Mouse (Mus musculus) myocyte (in vitro differentiated cells): ENCODE results near the gene Acot12.

ENCODE experiments used
- CEBPB ChIP-seq: IDR thresholded peaks from 2 replicates; pipeline ENCODE4 v1.6.1; 2011; ENCODE audit warnings: mild to moderate bottlenecking, moderate library complexity; ENCODE audit not compliant: poor library complexity, insufficient read depth, severe bottlenecking
- E2F4 ChIP-seq: IDR thresholded peaks from one replicate; pipeline ENCODE4 v1.6.1; 2011; ENCODE audit warnings: mild to moderate bottlenecking, control low read depth, moderate library complexity; ENCODE audit not compliant: insufficient read depth
- MAX ChIP-seq: IDR thresholded peaks from one replicate; pipeline ENCODE4 v1.6.1; 2011; ENCODE audit warnings: low read depth, mild to moderate bottlenecking, control low read depth
- MYOD1 ChIP-seq, 3 experiments: IDR thresholded peaks; one replicate each; pipeline ENCODE4 v1.6.1; 2011; ENCODE audit warnings: control low read depth in 2 of 3, low read depth in 2 of 3, mild to moderate bottlenecking in 2 of 3, moderate library complexity in 1 of 3; ENCODE audit not compliant: insufficient read length in 2 of 3, control insufficient read depth in 1 of 3
- MYOG ChIP-seq, 3 experiments: IDR thresholded peaks; one replicate each; pipeline ENCODE4 v1.6.1; 2011; ENCODE audit warnings: control low read depth in 2 of 3, low read depth in 2 of 3, mild to moderate bottlenecking in 2 of 3; ENCODE audit not compliant: insufficient read length in 2 of 3, control insufficient read depth in 1 of 3, insufficient read depth in 1 of 3
- POLR2A ChIP-seq: IDR thresholded peaks from one replicate; pipeline ENCODE4 v1.6.1; 2011; ENCODE audit warnings: low read depth, mild to moderate bottlenecking, control low read depth, moderate library complexity; ENCODE audit not compliant: insufficient read length
- POLR2AphosphoS2 ChIP-seq: IDR thresholded peaks from one replicate; pipeline ENCODE4 v1.6.1; 2011; ENCODE audit warnings: low read depth, control low read depth; ENCODE audit not compliant: insufficient read length
- REST ChIP-seq: IDR thresholded peaks from one replicate; pipeline ENCODE4 v1.6.1; 2011; ENCODE audit warnings: mild to moderate bottlenecking, control low read depth, moderate library complexity; ENCODE audit not compliant: insufficient read depth, insufficient read length
- SRF ChIP-seq: IDR thresholded peaks from one replicate; pipeline ENCODE4 v1.6.1; 2011; ENCODE audit warnings: low read depth; ENCODE audit not compliant: control insufficient read depth, insufficient read length
- TCF12 ChIP-seq: IDR thresholded peaks from one replicate; pipeline ENCODE4 v1.6.1; 2011; ENCODE audit warnings: mild to moderate bottlenecking, control low read depth; ENCODE audit not compliant: poor library complexity, insufficient read depth, severe bottlenecking
- USF1 ChIP-seq: IDR thresholded peaks from one replicate; pipeline ENCODE4 v1.6.1; 2011; ENCODE audit warnings: low read depth, mild to moderate bottlenecking, control low read depth, moderate library complexity

DNA sequence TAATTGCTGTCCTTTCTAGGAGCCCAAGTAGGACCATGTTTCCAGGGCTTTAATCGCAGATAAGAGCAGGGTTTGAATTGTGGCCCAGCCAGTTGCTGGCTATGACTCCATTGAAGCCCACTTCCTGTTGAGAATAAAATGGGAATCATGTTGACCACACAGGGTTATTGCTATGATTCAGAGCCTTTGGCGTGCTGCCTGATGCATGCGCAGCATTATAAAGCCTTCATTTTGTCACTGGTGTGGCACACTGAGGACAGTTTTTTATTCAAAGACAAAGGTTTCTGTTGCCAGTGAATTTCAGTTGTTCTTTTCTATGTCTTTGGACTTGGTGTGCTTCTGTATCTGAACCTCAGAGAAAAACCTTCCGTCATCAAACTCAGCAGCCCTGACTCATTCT lies 14.9 kb downstream of the Acot12 start:
- TF ChIP-seq POLR2A (no peak), MYOG (IDR thresholded peaks at IDR 0.05; ENCODE audit: control insufficient read depth in 1 of 3, insufficient read depth in 1 of 3, insufficient read length in 2 of 3, low read depth in 2 of 3) (no peak), USF1 (no peak), MAX (no peak), E2F4 (no peak), POLR2AphosphoS2 (no peak), CEBPB (0 out of 2 replicates have a peak, but pooled peaks have one; percentile 17), MYOD1 (IDR thresholded peaks at IDR 0.05; ENCODE audit: control insufficient read depth in 1 of 3, insufficient read length in 2 of 3, low read depth in 2 of 3) (peak in 1 of 3 experiments; percentile 5), SRF (no peak), TCF12 (no peak), REST (no peak)
